13 mouse cellular contexts compared by ENCODE assay signal in the genomic region with DNA sequence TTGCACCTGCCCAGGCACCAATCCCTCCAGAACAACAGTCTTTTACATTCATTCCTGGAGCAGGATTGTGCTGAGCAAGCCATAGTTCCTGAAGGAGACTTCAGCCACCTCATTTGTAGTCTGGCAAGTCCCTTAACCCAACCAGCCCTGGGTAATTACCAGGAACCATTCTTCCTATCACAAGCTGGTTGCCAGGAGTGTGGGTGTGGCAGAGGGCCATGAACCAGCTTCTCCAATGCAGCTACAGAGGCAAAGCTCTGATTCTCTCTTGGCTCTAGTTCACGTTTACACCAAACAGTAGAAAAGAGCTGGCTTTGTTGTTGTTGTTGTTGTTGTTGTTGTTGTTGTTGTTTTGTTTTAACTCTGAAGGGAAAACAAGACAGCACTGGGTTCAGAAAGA. TPM values are rescaled to one million over a fixed set of nuclear protein-coding genes. Genes with fewer than 3 reads are reported as not detected.
DNase-seq lines count a peak whose midpoint lies in the region; ATAC-seq and TF ChIP-seq lines count a peak whose summit lies in the region.
"Had no signal": no experiment of that assay in that cellular context is flagged by ENCODE, and none has a peak within 500 bp of the region (broad histone marks: within the 10 kb centered on the region; RNA-seq: fewer than 3 reads in every experiment).

No protein-coding gene starts in this region.

- no peaks in the 10 kb centered on the region for H3K9me3 ChIP-seq in kidney, embryonic 16.5 days (ENCODE audit: low read length)
- H3K9me3 ChIP-seq in stomach, embryonic 16.5 days (replicated peaks; ENCODE audit: control insufficient read depth, low read length), result no peaks in the 10 kb centered on the region
- no peaks in the 10 kb centered on the region for H3K9me3 ChIP-seq in heart, embryonic 11.5 days (replicated peaks; ENCODE audit: control insufficient read depth, low read length)
- H3K9me3 ChIP-seq: embryonic facial prominence, embryonic 13.5 days; lung, embryonic 15.5 days; stomach, embryonic 15.5 days had no signal

- H3K9ac ChIP-seq in kidney, embryonic 16.5 days (replicated peaks; ENCODE audit: low read length), result no peak overlapping the region
- H3K9ac ChIP-seq in stomach, embryonic 16.5 days (ENCODE audit: low read length), result no peak overlapping the region
- no peak overlapping the region for H3K9ac ChIP-seq in heart, embryonic 11.5 days (ENCODE audit: low read depth, low read length)
- H3K9ac ChIP-seq: embryonic facial prominence, embryonic 13.5 days; lung, embryonic 15.5 days; stomach, embryonic 15.5 days had no signal

- H3K27ac ChIP-seq in kidney, adult 2 months (ENCODE audit: insufficient read depth, low read depth, low read length), result no peak overlapping the region
- H3K27ac ChIP-seq in kidney, embryonic 16.5 days (ENCODE audit: low read length), result no peak overlapping the region
- peak overlapping the region; percentile 38; the same call in 1 of the 2 replicates for H3K27ac ChIP-seq in stomach, embryonic 16.5 days (ENCODE audit: low read length)
- no peak overlapping the region for H3K27ac ChIP-seq in heart, embryonic 11.5 days (ENCODE audit: low read depth, low read length)
- H3K27ac ChIP-seq: embryonic facial prominence, embryonic 13.5 days; lung, embryonic 15.5 days; stomach, embryonic 15.5 days had no signal

- no peaks in the 10 kb centered on the region for H3K36me3 ChIP-seq in kidney, adult 2 months (ENCODE audit: control insufficient read depth, insufficient read depth, low read length)
- H3K36me3 ChIP-seq in kidney, embryonic 16.5 days (ENCODE audit: insufficient read depth, low read length), result no peaks in the 10 kb centered on the region
- no peaks in the 10 kb centered on the region for H3K36me3 ChIP-seq in stomach, embryonic 16.5 days (ENCODE audit: control insufficient read depth, insufficient read depth, low read length)
- no peaks in the 10 kb centered on the region for H3K36me3 ChIP-seq in heart, embryonic 11.5 days (ENCODE audit: control insufficient read depth, insufficient read depth, low read length)
- H3K36me3 ChIP-seq: embryonic facial prominence, embryonic 13.5 days; lung, embryonic 15.5 days; stomach, embryonic 15.5 days had no signal

- no peak overlapping the region for H3K4me2 ChIP-seq in kidney, embryonic 16.5 days (replicated peaks; ENCODE audit: low read depth, low read length)
- no peak overlapping the region for H3K4me2 ChIP-seq in stomach, embryonic 16.5 days (ENCODE audit: low read depth, low read length)
- no peak overlapping the region for H3K4me2 ChIP-seq in heart, embryonic 11.5 days
- H3K4me2 ChIP-seq: embryonic facial prominence, embryonic 13.5 days; stomach, embryonic 15.5 days had no signal

- peaks cover 5% of the 10 kb centered on the region; the same call in 1 of the 2 replicates for H3K4me1 ChIP-seq in kidney, adult 2 months (ENCODE audit: control insufficient read depth, insufficient read depth, low read length)
- peaks cover 27% of the 10 kb centered on the region for H3K4me1 ChIP-seq in kidney, embryonic 16.5 days (ENCODE audit: insufficient read depth, low read length)
- peaks cover 18% of the 10 kb centered on the region for H3K4me1 ChIP-seq in stomach, embryonic 16.5 days (ENCODE audit: control insufficient read depth, insufficient read depth, low read length)
- peaks cover 5% of the 10 kb centered on the region; the same call in 1 of the 2 replicates for H3K4me1 ChIP-seq in heart, embryonic 11.5 days (ENCODE audit: control insufficient read depth, insufficient read depth, low read length)

- no peak overlapping the region for H3K4me3 ChIP-seq in kidney, adult 2 months (ENCODE audit: insufficient read depth, low read depth, low read length)
- H3K4me3 ChIP-seq in kidney, embryonic 16.5 days (ENCODE audit: low read length), result no peak overlapping the region
- H3K4me3 ChIP-seq in stomach, embryonic 16.5 days (replicated peaks; ENCODE audit: low read length), result no peak overlapping the region
- no peak overlapping the region for H3K4me3 ChIP-seq in heart, embryonic 11.5 days (ENCODE audit: low read depth, low read length)
- H3K4me3 ChIP-seq: embryonic facial prominence, embryonic 13.5 days; lung, embryonic 15.5 days; stomach, embryonic 15.5 days had no signal

- H3K27me3 ChIP-seq in kidney, adult 2 months (replicated peaks; ENCODE audit: control insufficient read depth, insufficient read depth, low read length), result no peaks in the 10 kb centered on the region
- H3K27me3 ChIP-seq in kidney, embryonic 16.5 days (ENCODE audit: insufficient read depth, low read length), result no peaks in the 10 kb centered on the region
- no peaks in the 10 kb centered on the region for H3K27me3 ChIP-seq in stomach, embryonic 16.5 days (ENCODE audit: control insufficient read depth, insufficient read depth, low read length)
- H3K27me3 ChIP-seq in heart, embryonic 11.5 days (ENCODE audit: control insufficient read depth, insufficient read depth, low read length), result no peaks in the 10 kb centered on the region
- H3K27me3 ChIP-seq: lung, embryonic 15.5 days; stomach, embryonic 15.5 days had no signal

- WGBS in kidney, adult 2 months, result 49% methylated on average over 1 of the region's 1 CpGs
- 48% methylated on average over 1 of the region's 1 CpGs for WGBS in kidney, embryonic 16.5 days
- 51% methylated on average over 1 of the region's 1 CpGs for WGBS in stomach, embryonic 16.5 days
- WGBS in heart, embryonic 11.5 days (ENCODE audit: insufficient replicate concordance), result 64% methylated on average over 1 of the region's 1 CpGs

- no peak for TF ChIP-seq POLR2A in kidney, adult 2 months (IDR thresholded peaks at IDR 0.05; ENCODE audit: low read depth, low read length)

- DNase-seq in kidney, adult 2 months, result peak; percentile 46
- DNase-seq in right cerebral cortex, adult 18-20 months, result peak; percentile 28
- DNase-seq in right cerebral cortex, postnatal 14 days, result no peak
- peak; percentile 24 to 50 for DNase-seq in kidney, adult 8-10 months
- no peak for DNase-seq in thymus, postnatal 4 days

- ATAC-seq in kidney, embryonic 16.5 days (ENCODE audit: low FRiP score, low TSS enrichment), result no peak
- ATAC-seq in stomach, embryonic 16.5 days (ENCODE audit: insufficient read depth, low FRiP score), result no peak
- ATAC-seq in heart, embryonic 11.5 days (replicated peaks; ENCODE audit: insufficient number of reproducible peaks, low FRiP score, low TSS enrichment), result no peak
- ATAC-seq: CD4-positive, CD25-positive, alpha-beta regulatory T cell, adult 4 months; hindbrain, embryonic 16.5 days had no signal

- TF ChIP-seq CTCF in kidney, adult 2 months (conservative IDR thresholded peaks at IDR 0.05; ENCODE audit: insufficient read depth, insufficient read length, low read depth, low read length), result no peak

RNA-seq across cellular contexts. Expression of a gene that starts 3.1 kb away (rescaled TPM):
- polyA plus RNA-seq in kidney, adult 2 months (2012; rRNA removed), result 58.5 and 63.3 TPM in 2 replicates
- polyA plus RNA-seq in kidney, embryonic 16.5 days (2015; fragmentation: Nextera tagmentation; extraction: Ambion mirVana), result 91.6 and 101 TPM in 2 replicates
- polyA plus RNA-seq in stomach, embryonic 16.5 days (2015; fragmentation: Nextera tagmentation; extraction: Ambion mirVana), result 57.2 and 64.6 TPM in 2 replicates
- polyA plus RNA-seq in heart, embryonic 11.5 days (2014; fragmentation: Nextera tagmentation; extraction: Ambion mirVana), result 41.4 and 51.7 TPM in 2 replicates

Comparison
In these comparisons a context has a peak if more than half of its experiments do, and no peak if none do; other contexts are left out.
1. DNase-seq: peak in kidney, adult 2 months (single experiment), right cerebral cortex, adult 18-20 months (single experiment) and kidney, adult 8-10 months (2 of 2); none in right cerebral cortex, postnatal 14 days (single experiment) and thymus, postnatal 4 days (single experiment).